ENCODE assay signal across 7 mouse cellular contexts in genomic region chr5:146963118-146963936, GRCm38 (mm10). TPM values are rescaled to one million over a fixed set of nuclear protein-coding genes. Genes with fewer than 3 reads are reported as not detected.
DNase-seq lines count a peak whose midpoint lies in the region; ATAC-seq lines count a peak whose summit lies in the region.

Mtif3 (minus strand) TSS chr5:146963800.

- H3K4me3 ChIP-seq in intestine, embryonic 15.5 days (replicated peaks) = peak within 1 kb of the TSS; percentile 90
- H3K4me3 ChIP-seq in midbrain, embryonic 10.5 days = peak within 1 kb of the TSS; percentile 93

- peak; percentile 91 for ATAC-seq in intestine, embryonic 15.5 days

- H3K4me2 ChIP-seq in intestine, embryonic 15.5 days (replicated peaks) = peak within 1 kb of the TSS; percentile 52

- no peaks in the 10 kb centered on the region for H3K9me3 ChIP-seq in intestine, embryonic 15.5 days
- H3K9me3 ChIP-seq in midbrain, embryonic 10.5 days (replicated peaks) = no peaks in the 10 kb centered on the region

- peak within 1 kb of the TSS; percentile 82 for H3K9ac ChIP-seq in intestine, embryonic 15.5 days

- peaks cover 4% of the 10 kb centered on the region; the same call in 1 of the 2 replicates for H3K36me3 ChIP-seq in intestine, embryonic 15.5 days
- H3K36me3 ChIP-seq in midbrain, embryonic 10.5 days = peaks cover 19% of the 10 kb centered on the region

- no peaks in the 10 kb centered on the region for H3K27me3 ChIP-seq in intestine, embryonic 15.5 days (replicated peaks)
- H3K27me3 ChIP-seq in midbrain, embryonic 10.5 days (ENCODE audit: low read depth, poor library complexity, severe bottlenecking) = peaks cover 4% of the 10 kb centered on the region; the same call in 1 of the 2 replicates

- DNase-seq in adrenal gland, adult 18-20 months (ENCODE audit: low spot score in 2 of 2) = peak; percentile 77 to 78
- DNase-seq in embryo, embryonic 11 days = peak; percentile 95
- peak; percentile 79 for DNase-seq in gastrocnemius, postnatal 25 days
- DNase-seq in left cerebral cortex, postnatal 25 days (ENCODE audit: low spot score in 2 of 2) = peak; percentile 85 to 89
- peak; percentile 86 for DNase-seq in midbrain, embryonic 10.5 days (ENCODE audit: low spot score)
- DNase-seq in right cerebral cortex, postnatal 4 days = peak; percentile 76

- 1% methylated on average over 46 of the region's 46 CpGs for WGBS in intestine, embryonic 15.5 days
- 3% methylated on average over 46 of the region's 46 CpGs for WGBS in midbrain, embryonic 10.5 days

- intact Hi-C loops in left cerebral cortex, postnatal 25 days (cut with DNase I) = loop anchor here (2.0 to 5.0 kb wide), 2 partner anchors 15 to 114 kb away; partner anchors contain the start of genes Gtf3a, Lnx2 and Polr1d

- peaks cover 5% of the 10 kb centered on the region; the same call in 1 of the 2 replicates for H3K4me1 ChIP-seq in intestine, embryonic 15.5 days (replicated peaks)
- peaks cover 14% of the 10 kb centered on the region for H3K4me1 ChIP-seq in midbrain, embryonic 10.5 days

- peak within 1 kb of the TSS; percentile 60 for H3K27ac ChIP-seq in intestine, embryonic 15.5 days
- peak within 1 kb of the TSS; percentile 89 for H3K27ac ChIP-seq in midbrain, embryonic 10.5 days (replicated peaks)

RNA-seq across cellular contexts. Expression of gene Mtif3, which starts in this region (rescaled TPM):
- 10 to 100 TPM; 23.5 to 31.9 TPM for total RNA-seq in adrenal gland, adult 18-20 months (2021)
- 10 to 100 TPM; 20.2 to 20.8 TPM for total RNA-seq in gastrocnemius, postnatal 25 days (2021)
- polyA plus RNA-seq in intestine, embryonic 15.5 days (2015; fragmentation: Nextera tagmentation; extraction: Ambion mirVana) = 27.8 and 28.3 TPM in 2 replicates
- total RNA-seq in left cerebral cortex, postnatal 25 days (2021) = 10 to 100 TPM; 20.6 to 20.8 TPM
- polyA plus RNA-seq in midbrain, embryonic 10.5 days (2016; fragmentation: Nextera tagmentation; extraction: Ambion mirVana) = 20.8 and 22.6 TPM in 2 replicates

Comparison
In these comparisons a context has a peak if more than half of its experiments do, and no peak if none do; other contexts are left out.
1. Peak in every context shown above with its lines: DNase-seq, ATAC-seq, H3K4me3 ChIP-seq and H3K27ac ChIP-seq.